Mouse (Mus musculus) leukemia stem cell, adult 10-12 weeks (primary cell): ENCODE data around the gene 2310030G06Rik. TPM values are rescaled to one million over a fixed set of nuclear protein-coding genes. Genes with fewer than 3 reads are reported as not detected.

Experiments used
- polyA plus RNA-seq: library from polyadenylated mRNA; stranded (reverse); fragments of >175 nt; gene quantifications from 2 replicates; pipeline ENCODE4 v1.2.3, GENCODE M21; 2012; ENCODE audit warnings: low replicate concordance

Gene 2310030G06Rik
- not detected in 2 replicates for polyA plus RNA-seq

DNA sequence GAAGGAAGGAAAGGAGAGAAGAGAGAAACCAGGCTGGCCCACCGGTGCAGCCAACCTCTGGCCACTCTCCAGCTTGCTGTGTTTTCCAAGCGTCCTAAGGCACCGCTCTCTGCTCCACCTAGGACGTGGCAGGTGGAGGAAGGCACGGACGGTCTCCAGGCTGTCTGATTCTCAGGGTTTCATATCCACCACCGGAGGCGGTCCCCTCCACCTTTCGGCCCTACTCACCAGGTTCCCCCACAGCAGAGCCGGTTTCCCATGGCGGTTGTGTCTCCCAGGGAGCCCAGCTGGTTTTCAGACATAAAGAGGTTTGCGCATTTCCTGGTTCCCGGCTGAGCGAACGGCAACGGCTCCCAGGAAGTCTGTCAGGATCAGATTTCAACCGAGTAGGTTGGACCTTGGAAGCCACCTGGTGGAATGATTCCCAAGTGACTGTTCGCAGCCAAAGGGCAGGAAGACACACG, at the start of gene 2310030G06Rik:
TSS of gene 2310030G06Rik (minus strand) at position 323 of the 464 bp plus-strand sequence.

DNA sequence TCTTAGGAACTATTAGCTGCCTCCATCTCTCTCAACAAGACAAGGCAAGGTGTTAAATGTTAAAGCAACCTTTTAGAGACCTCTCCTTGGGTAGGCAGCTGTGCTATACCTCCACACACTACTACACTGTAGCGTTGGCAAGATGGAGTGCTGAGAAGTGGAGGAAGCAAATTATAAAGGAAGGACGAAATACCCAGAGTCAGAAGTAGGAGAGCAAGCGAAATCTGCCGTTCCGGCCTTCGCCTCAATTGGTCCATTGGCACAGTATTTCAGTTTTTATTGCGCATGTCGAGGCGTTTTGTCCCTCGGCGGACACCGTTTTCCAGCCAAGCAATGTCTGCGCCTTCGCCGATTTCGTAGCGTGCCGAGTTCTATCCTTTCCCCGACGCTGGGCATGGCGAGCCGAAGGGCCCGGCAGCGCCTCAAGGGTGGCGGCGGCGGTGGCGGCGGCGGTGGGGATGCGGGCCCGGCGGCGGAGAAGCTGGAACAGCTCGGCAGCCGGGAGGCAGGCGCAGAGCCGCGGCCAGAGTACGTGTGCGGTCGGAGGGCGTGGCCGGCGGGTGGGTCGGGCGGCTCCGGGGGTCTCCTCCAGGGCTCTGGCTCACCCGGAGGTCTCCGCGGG, 28.8 kb upstream of the 2310030G06Rik start, which contains the start of the genes Alg9 and 1110032A03Rik:
TSS of gene Alg9 (plus strand) at position 29 of the 622 bp plus-strand sequence.
TSS of gene 1110032A03Rik (minus strand) at position 530 of the 622 bp plus-strand sequence.

DNA sequence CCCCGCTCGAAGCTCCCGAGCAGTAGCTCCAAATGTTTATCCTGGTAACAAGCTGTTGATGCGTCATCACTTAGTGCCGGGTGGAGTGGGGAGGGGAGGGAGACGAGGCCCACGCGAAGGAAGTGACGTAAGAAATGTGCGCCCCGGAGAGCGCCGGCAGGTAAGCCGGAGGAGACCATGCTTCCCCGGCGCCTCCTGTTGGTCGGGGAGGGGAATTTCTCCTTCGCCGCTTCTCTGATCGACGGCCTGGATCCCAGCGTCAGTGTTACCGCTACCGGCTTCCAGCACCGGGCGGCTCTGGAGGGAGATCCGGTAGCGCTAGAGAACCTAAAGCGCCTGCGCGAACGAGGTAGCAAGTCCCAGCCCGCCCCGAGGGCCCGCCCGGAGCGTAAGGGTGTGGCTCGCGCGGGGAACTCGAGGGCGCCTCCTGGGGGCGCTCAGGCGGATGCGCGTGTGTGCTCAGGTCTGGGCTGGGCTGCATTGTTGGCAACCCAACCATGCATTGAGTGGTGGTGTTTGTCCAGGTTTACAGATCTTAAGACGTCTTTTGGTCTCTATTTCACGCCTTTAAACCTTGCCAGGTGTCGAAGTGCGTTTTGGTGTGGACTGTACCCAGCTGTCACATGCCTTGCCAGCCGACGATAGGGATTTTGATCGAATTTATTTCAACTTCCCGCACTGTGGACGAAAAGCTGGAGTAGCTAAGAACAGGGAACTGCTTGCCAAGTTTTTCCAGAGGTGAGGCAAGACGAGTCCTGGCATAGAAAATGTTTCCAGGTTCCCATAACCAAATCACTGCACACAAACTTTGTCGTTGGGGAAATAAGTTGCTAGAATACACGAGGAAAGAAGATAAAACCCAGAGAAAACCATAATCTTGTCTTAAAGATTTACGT, 22.0 kb upstream of the 2310030G06Rik start, which contains the start of gene Fdxacb1:
TSS of gene Fdxacb1 (plus strand) at position 130 of the 896 bp plus-strand sequence.

DNA sequence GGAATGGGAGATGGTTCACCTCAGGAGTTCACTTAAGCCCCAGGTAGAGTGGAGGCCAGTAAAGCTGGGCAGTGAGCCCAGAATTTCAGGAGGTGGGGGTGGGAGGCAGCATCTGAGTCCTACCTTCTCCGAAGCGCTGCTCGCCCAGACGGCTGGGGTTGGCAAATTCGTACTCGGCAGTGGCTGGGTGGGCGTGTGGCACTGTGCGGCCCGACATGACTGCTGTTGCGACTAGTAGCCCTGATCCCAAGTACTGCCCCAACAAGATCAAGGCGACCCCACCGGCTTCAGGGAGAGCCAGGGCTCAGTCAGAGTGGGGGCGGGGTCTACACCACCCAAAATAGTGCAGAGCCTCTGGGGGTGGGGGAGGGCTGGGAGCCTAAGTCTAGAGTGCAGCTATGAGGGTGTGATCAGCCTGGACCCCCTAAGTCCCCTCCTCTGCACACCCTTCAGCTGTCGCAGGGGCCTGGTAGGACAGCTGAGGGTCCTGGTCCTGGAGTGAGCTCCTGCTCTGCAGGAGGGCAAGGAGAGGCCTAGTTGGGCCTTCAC, 5.8 kb upstream of the 2310030G06Rik start, which contains the start of gene Hspb2:
TSS of gene Hspb2 (minus strand) at position 301 of the 549 bp plus-strand sequence.

DNA sequence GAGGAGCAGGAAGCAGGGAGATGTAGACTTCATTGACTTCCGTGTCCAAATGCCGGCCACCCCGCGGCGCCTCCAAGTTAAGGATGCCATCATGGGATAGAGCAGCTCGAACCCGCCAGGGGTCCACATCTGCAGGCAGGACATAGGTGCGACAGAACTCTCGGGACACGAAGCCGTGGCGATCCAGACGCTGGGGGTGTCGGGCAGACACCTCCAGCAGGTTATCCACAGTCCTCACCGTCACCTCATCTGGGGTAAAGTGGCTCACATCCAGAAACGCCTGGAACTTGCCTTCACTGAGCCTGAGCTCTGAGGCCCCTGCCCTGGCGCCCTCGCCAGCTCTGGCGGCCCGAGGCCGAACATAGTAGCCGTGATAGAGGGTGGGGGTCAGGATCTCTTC, 5.0 kb upstream of the 2310030G06Rik start, which contains the start of gene Cryab:
TSS of gene Cryab (plus strand) at position 3 of the 400 bp plus-strand sequence.

DNA sequence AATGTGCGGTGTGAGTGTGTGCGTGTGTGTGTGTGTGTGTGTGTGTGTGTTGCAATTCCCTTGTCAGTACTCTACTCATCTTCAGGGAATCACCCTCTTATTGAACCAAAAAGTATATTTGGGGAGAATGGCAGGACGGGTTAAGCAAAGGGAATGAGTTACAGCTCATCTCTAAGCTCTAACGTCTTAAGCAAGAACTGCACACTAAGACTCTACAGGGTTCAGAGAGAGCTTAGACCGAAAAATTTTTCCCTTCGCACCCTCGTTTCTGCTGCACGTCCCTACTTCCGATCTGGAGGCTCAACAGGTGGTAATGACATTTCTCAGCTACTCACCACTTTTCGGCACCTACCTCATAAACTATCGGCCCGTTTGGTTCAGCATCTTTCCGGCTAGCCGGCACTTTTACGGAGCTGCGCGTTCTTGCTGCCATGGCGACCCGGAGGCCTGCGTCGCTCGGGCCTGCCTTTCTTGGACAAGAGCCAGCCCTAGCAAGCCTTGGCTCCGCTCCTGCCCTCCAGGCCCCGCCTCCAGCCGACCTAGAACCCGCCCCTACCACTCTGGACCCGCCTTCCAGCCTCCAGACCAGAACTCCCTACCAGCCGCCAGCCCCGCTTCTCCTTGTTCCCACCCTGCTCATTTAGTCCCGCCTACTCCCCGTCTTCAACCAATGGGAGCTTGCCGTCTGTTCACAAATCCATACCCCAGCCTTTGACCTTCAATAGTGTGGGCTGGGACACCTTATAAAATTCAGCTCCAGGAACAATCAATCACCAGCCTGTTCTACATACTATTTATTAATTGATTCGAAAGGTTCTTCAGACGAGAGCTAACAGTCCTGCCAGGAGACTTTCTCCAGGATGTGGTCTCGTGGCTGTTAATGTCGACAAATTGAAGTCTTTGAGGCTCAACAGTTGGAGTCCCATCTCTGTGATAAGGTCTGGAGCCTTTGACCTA, 7.1 kb downstream of the 2310030G06Rik start, which contains the start of gene Dixdc1:
TSS of gene Dixdc1 (minus strand) at position 604 of the 957 bp plus-strand sequence.

Other genes starting within 250 kb of the 2310030G06Rik start
- gene Pts, start 217.8 kb downstream of the 2310030G06Rik start, polyA plus RNA-seq: 3.7 and 9.6 TPM in 2 replicates
- 2.0 TPM in 1 of 2 replicates, not detected in the other for gene Il18, start 191.7 kb downstream of the 2310030G06Rik start, polyA plus RNA-seq
- not detected in 2 replicates for gene Bco2, start 191.4 kb downstream of the 2310030G06Rik start, polyA plus RNA-seq
- not detected in 2 replicates for gene Tex12, start 185.2 kb downstream of the 2310030G06Rik start, polyA plus RNA-seq
- 4.9 and 64.9 TPM in 2 replicates for gene Sdhd, start 142.7 kb downstream of the 2310030G06Rik start, polyA plus RNA-seq
- 3.2 and 17.7 TPM in 2 replicates for gene Timm8b, start 142.6 kb downstream of the 2310030G06Rik start, polyA plus RNA-seq
- 0.17 TPM in 1 of 2 replicates, not detected in the other for gene Pih1d2, start 129.2 kb downstream of the 2310030G06Rik start, polyA plus RNA-seq
- 5.4 and 6.9 TPM in 2 replicates for gene Nkapd1, start 129.1 kb downstream of the 2310030G06Rik start, polyA plus RNA-seq
- gene Dlat, start 86.8 kb downstream of the 2310030G06Rik start, polyA plus RNA-seq: 59.9 and 70.1 TPM in 2 replicates
- not detected in 2 replicates for gene Dixdc1, start 7.0 kb downstream of the 2310030G06Rik start, polyA plus RNA-seq
- gene Cryab, start 4.8 kb upstream of the 2310030G06Rik start, polyA plus RNA-seq: 1.1 TPM in 1 of 2 replicates, not detected in the other
- not detected in 2 replicates for gene Hspb2, start 5.8 kb upstream of the 2310030G06Rik start, polyA plus RNA-seq
- gene Fdxacb1, start 21.7 kb upstream of the 2310030G06Rik start, polyA plus RNA-seq: 0.81 and 2.6 TPM in 2 replicates
- 4.8 and 6.6 TPM in 2 replicates for gene Alg9, start 28.5 kb upstream of the 2310030G06Rik start, polyA plus RNA-seq
- gene 1110032A03Rik, start 29.0 kb upstream of the 2310030G06Rik start, polyA plus RNA-seq: 1.2 and 1.5 TPM in 2 replicates
- gene Ppp2r1b, start 98.8 kb upstream of the 2310030G06Rik start, polyA plus RNA-seq: 10.1 and 14.5 TPM in 2 replicates